Mouse (Mus musculus) heart, embryonic 10.5 days (tissue): Measurements from ENCODE around the gene 4930519P11Rik. TPM values are rescaled to one million over a fixed set of nuclear protein-coding genes. Genes with fewer than 3 reads are reported as not detected.

ENCODE experiments used
- polyA plus RNA-seq: library from polyadenylated mRNA; unstranded; fragments of >200 nt; fragmentation: Nextera tagmentation; extraction: Ambion mirVana; gene quantifications from 2 replicates; pipeline ENCODE4 v1.2.1, GENCODE M21; 2016

The 4930519P11Rik gene
- polyA plus RNA-seq, 1 experiment from 2014 or later = 0.69 TPM

Other genes with a start within 250 kb of the 4930519P11Rik start
- 15.7 and 18.7 TPM in 2 replicates for gene Cdk5rap1, start 240.4 kb downstream of the 4930519P11Rik start, polyA plus RNA-seq
- 28.1 and 42.0 TPM in 2 replicates for gene Snta1, start 205.3 kb downstream of the 4930519P11Rik start, polyA plus RNA-seq
- 37.3 and 44.6 TPM in 2 replicates for gene Cbfa2t2, start 177.0 kb downstream of the 4930519P11Rik start, polyA plus RNA-seq
- gene 1700003F12Rik, start 66.4 kb downstream of the 4930519P11Rik start, polyA plus RNA-seq = 1.2 and 1.5 TPM in 2 replicates
- gene Actl10, start 61.7 kb downstream of the 4930519P11Rik start, polyA plus RNA-seq = 0.31 and 0.43 TPM in 2 replicates
- 0.94 and 1.6 TPM in 2 replicates for gene Necab3, start 54.5 kb downstream of the 4930519P11Rik start, polyA plus RNA-seq
- gene E2f1, start 43.5 kb downstream of the 4930519P11Rik start, polyA plus RNA-seq = 18.0 and 18.6 TPM in 2 replicates
- 19.9 and 21.5 TPM in 2 replicates for gene Pxmp4, start 9.7 kb downstream of the 4930519P11Rik start, polyA plus RNA-seq
- 0.87 and 0.95 TPM in 2 replicates for gene Zfp341, start 140 bp downstream of the 4930519P11Rik start, polyA plus RNA-seq
- gene Chmp4b, start 38.3 kb upstream of the 4930519P11Rik start, polyA plus RNA-seq = 13.5 and 17.4 TPM in 2 replicates
- not detected in 2 replicates for gene Gm14214, start 156.6 kb upstream of the 4930519P11Rik start, polyA plus RNA-seq
- gene Raly, start 177.7 kb upstream of the 4930519P11Rik start, polyA plus RNA-seq = 36.3 and 48.9 TPM in 2 replicates
- 0.78 and 2.5 TPM in 2 replicates for gene a, start 178.0 kb upstream of the 4930519P11Rik start, polyA plus RNA-seq